Mouse (Mus musculus): ENCODE data around the gene Rasgrp2.

The Rasgrp2 gene

GRCm38 (mm10) chr19:6426703-6427500, 27.8 kb downstream of the Rasgrp2 start:
- intact Hi-C loops (cut with DNase I), result no loop called here

GRCm38 (mm10) chr19:6427653-6428434, 28.7 kb downstream of the Rasgrp2 start:
- intact Hi-C loops (cut with DNase I), result no loop called here

- intact Hi-C loops (cut with DNase I), result no loop called here
These were observed 29.5 kb downstream of the Rasgrp2 start for GRCm38 (mm10) chr19:6428501-6429200.

GRCm38 (mm10) chr19:6443016-6443415, 43.9 kb downstream of the Rasgrp2 start:
- intact Hi-C loops (cut with DNase I), result no loop called here

- intact Hi-C loops (cut with DNase I), result no loop called here
These were observed 46.8 kb downstream of the Rasgrp2 start for GRCm38 (mm10) chr19:6445761-6446423.

GRCm38 (mm10) chr19:6446736-6447437, 47.7 kb downstream of the Rasgrp2 start:
- intact Hi-C loops (cut with DNase I), result no loop called here

- intact Hi-C loops (cut with DNase I), result no loop called here
These were observed 49.6 kb downstream of the Rasgrp2 start for GRCm38 (mm10) chr19:6448752-6449151.

GRCm38 (mm10) chr19:6449841-6450240, 50.7 kb downstream of the Rasgrp2 start:
- intact Hi-C loops (cut with DNase I), result loop anchor here (5.0 kb wide), 1 partner anchor 33 kb away; the partner anchor contains the start of gene Nrxn2

GRCm38 (mm10) chr19:6452030-6452494, 52.9 kb downstream of the Rasgrp2 start:
- intact Hi-C loops (cut with DNase I), result loop anchor here (1.0 to 5.0 kb wide), 2 partner anchors 35 to 51 kb away; partner anchors contain the start of gene Nrxn2

- intact Hi-C loops (cut with DNase I), result loop anchor here (1.0 to 5.0 kb wide), 2 partner anchors 35 to 51 kb away; partner anchors contain the start of gene Nrxn2
These were observed 53.7 kb downstream of the Rasgrp2 start for GRCm38 (mm10) chr19:6452672-6453310.

GRCm38 (mm10) chr19:6453349-6453748, 54.2 kb downstream of the Rasgrp2 start:
- intact Hi-C loops (cut with DNase I), result loop anchor here (5.0 kb wide), 1 partner anchor 36 kb away; the partner anchor contains the start of gene Nrxn2

GRCm38 (mm10) chr19:6454041-6454720, 55.0 kb downstream of the Rasgrp2 start:
- intact Hi-C loops (cut with DNase I), result loop anchor here (5.0 kb wide), 1 partner anchor 37 kb away; the partner anchor contains the start of gene Nrxn2

GRCm38 (mm10) chr19:6459504-6459903, 60.4 kb downstream of the Rasgrp2 start:
- intact Hi-C loops (cut with DNase I), result no loop called here

- intact Hi-C loops (cut with DNase I), result no loop called here
These were observed 63.7 kb downstream of the Rasgrp2 start for GRCm38 (mm10) chr19:6462841-6463240.

- intact Hi-C loops (cut with DNase I), result no loop called here
These were observed 65.3 kb downstream of the Rasgrp2 start for GRCm38 (mm10) chr19:6464306-6465071.

Measured in adrenal gland (tissue).